Mouse (Mus musculus): ENCODE measurements around the gene Klk6. TPM values are rescaled to one million over a fixed set of nuclear protein-coding genes. Genes with fewer than 3 reads are reported as not detected.

The Klk6 gene
- polyA plus RNA-seq, 1 experiment from 2014 or later, result not detected

- WGBS, result 91% methylated on average over 6 of the region's 6 CpGs
These were observed 50.6 kb downstream of the Klk6 start for GRCm38 (mm10) chr7:43874868-43875375.

GRCm38 (mm10) chr7:43876444-43876843 is 52.1 kb downstream of the Klk6 start:
- no peaks in the 10 kb centered on the region for H3K36me3 ChIP-seq (ENCODE audit: control insufficient read depth, insufficient read depth, low read length)

More at GRCm38 (mm10) chr7:43874868-43875375, 50.6 kb downstream of the Klk6 start:
- Histone ChIP-seq H3K4me1 (replicated peaks; ENCODE audit: control insufficient read depth, insufficient read depth, low read length) (no peaks in the 10 kb centered on the region), H3K4me3 (ENCODE audit: low read depth, low read length) (no peak overlapping the region), H3K4me2 (replicated peaks; ENCODE audit: low read depth, low read length) (no peak overlapping the region), H3K9ac (ENCODE audit: low read depth, low read length) (no peak overlapping the region), H3K27me3 (ENCODE audit: control insufficient read depth, insufficient read depth, low read length) (no peaks in the 10 kb centered on the region), H3K27ac (ENCODE audit: low read depth, low read length) (no peak overlapping the region), H3K36me3 (ENCODE audit: control insufficient read depth, insufficient read depth, low read length) (no peaks in the 10 kb centered on the region), H3K9me3 (ENCODE audit: control insufficient read depth, low read length) (no peaks in the 10 kb centered on the region)
- ATAC-seq (ENCODE audit: low FRiP score) (no peak), DNase-seq (ENCODE audit: low spot score) (no peak)

GRCm38 (mm10) chr7:43878281-43878680 is 54.0 kb downstream of the Klk6 start:
- Histone ChIP-seq H3K27me3 (ENCODE audit: control insufficient read depth, insufficient read depth, low read length) (no peaks in the 10 kb centered on the region), H3K4me2 (replicated peaks; ENCODE audit: low read depth, low read length) (no peak overlapping the region), H3K4me1 (replicated peaks; ENCODE audit: control insufficient read depth, insufficient read depth, low read length) (no peaks in the 10 kb centered on the region), H3K36me3 (ENCODE audit: control insufficient read depth, insufficient read depth, low read length) (no peaks in the 10 kb centered on the region), H3K4me3 (ENCODE audit: low read depth, low read length) (no peak overlapping the region), H3K9ac (ENCODE audit: low read depth, low read length) (no peak overlapping the region), H3K9me3 (ENCODE audit: control insufficient read depth, low read length) (no peaks in the 10 kb centered on the region), H3K27ac (ENCODE audit: low read depth, low read length) (no peak overlapping the region)
- DNase-seq (ENCODE audit: low spot score) (no peak), ATAC-seq (ENCODE audit: low FRiP score) (no peak)
- WGBS, result 42% methylated on average over 1 of the region's 1 CpGs

More at GRCm38 (mm10) chr7:43876444-43876843, 52.1 kb downstream of the Klk6 start:
- Histone ChIP-seq H3K9me3 (ENCODE audit: control insufficient read depth, low read length) (no peaks in the 10 kb centered on the region), H3K27me3 (ENCODE audit: control insufficient read depth, insufficient read depth, low read length) (no peaks in the 10 kb centered on the region), H3K4me1 (replicated peaks; ENCODE audit: control insufficient read depth, insufficient read depth, low read length) (no peaks in the 10 kb centered on the region), H3K27ac (ENCODE audit: low read depth, low read length) (no peak overlapping the region), H3K9ac (ENCODE audit: low read depth, low read length) (no peak overlapping the region), H3K4me2 (replicated peaks; ENCODE audit: low read depth, low read length) (no peak overlapping the region), H3K4me3 (ENCODE audit: low read depth, low read length) (no peak overlapping the region)
- 88% methylated on average over 4 of the region's 4 CpGs for WGBS
- ATAC-seq (ENCODE audit: low FRiP score) (no peak), DNase-seq (ENCODE audit: low spot score) (no peak)

- 28% methylated on average over 3 of the region's 3 CpGs for WGBS
- no peaks in the 10 kb centered on the region for H3K27me3 ChIP-seq (ENCODE audit: control insufficient read depth, insufficient read depth, low read length)
- no peaks in the 10 kb centered on the region for H3K9me3 ChIP-seq (ENCODE audit: control insufficient read depth, low read length)
- H3K36me3 ChIP-seq (ENCODE audit: control insufficient read depth, insufficient read depth, low read length), result no peaks in the 10 kb centered on the region
- no peak within 1 kb of the TSS for H3K4me3 ChIP-seq (ENCODE audit: low read depth, low read length)
- DNase-seq (ENCODE audit: low spot score) (no peak), ATAC-seq (ENCODE audit: low FRiP score) (no peak)
- no peak within 1 kb of the TSS for H3K4me2 ChIP-seq (replicated peaks; ENCODE audit: low read depth, low read length)
- H3K4me1 ChIP-seq (replicated peaks; ENCODE audit: control insufficient read depth, insufficient read depth, low read length), result no peaks in the 10 kb centered on the region
- no peak within 1 kb of the TSS for H3K9ac ChIP-seq (ENCODE audit: low read depth, low read length)
- no peak within 1 kb of the TSS for H3K27ac ChIP-seq (ENCODE audit: low read depth, low read length)
These were observed 56.6 kb downstream of the Klk6 start, which contains the start of gene Klk4 for GRCm38 (mm10) chr7:43880912-43881311. TSS of gene Klk4 (plus strand) at chr7:43881160.

Other genes starting within 250 kb of the Klk6 start
- gene Zfp719, start 244.9 kb upstream of the Klk6 start, polyA plus RNA-seq (2014; fragmentation: Nextera tagmentation; extraction: Ambion mirVana), result 17.1 and 18.5 TPM in 2 replicates
- 0.43 and 1.3 TPM in 2 replicates for gene Zfp819, start 217.3 kb upstream of the Klk6 start, polyA plus RNA-seq (2014; fragmentation: Nextera tagmentation; extraction: Ambion mirVana)
- not detected in 2 replicates for gene Ceacam18, start 189.8 kb upstream of the Klk6 start, polyA plus RNA-seq (2014; fragmentation: Nextera tagmentation; extraction: Ambion mirVana)
- gene Siglece, start 164.3 kb upstream of the Klk6 start, polyA plus RNA-seq (2014; fragmentation: Nextera tagmentation; extraction: Ambion mirVana), result 0.42 and 0.46 TPM in 2 replicates
- gene Ctu1, start 152.5 kb upstream of the Klk6 start, polyA plus RNA-seq (2014; fragmentation: Nextera tagmentation; extraction: Ambion mirVana), result 9.0 and 9.7 TPM in 2 replicates
- gene Klk14, start 134.1 kb upstream of the Klk6 start, polyA plus RNA-seq (2014; fragmentation: Nextera tagmentation; extraction: Ambion mirVana), result not detected in 2 replicates
- gene Klk13, start 111.9 kb upstream of the Klk6 start, polyA plus RNA-seq (2014; fragmentation: Nextera tagmentation; extraction: Ambion mirVana), result 0.13 TPM in 1 of 2 replicates, not detected in the other
- not detected in 2 replicates for gene Klk12, start 55.6 kb upstream of the Klk6 start, polyA plus RNA-seq (2014; fragmentation: Nextera tagmentation; extraction: Ambion mirVana)
- 0.14 TPM in 1 of 2 replicates, not detected in the other for gene Klk11, start 49.9 kb upstream of the Klk6 start, polyA plus RNA-seq (2014; fragmentation: Nextera tagmentation; extraction: Ambion mirVana)
- 0.32 and 0.53 TPM in 2 replicates for gene Klk10, start 43.5 kb upstream of the Klk6 start, polyA plus RNA-seq (2014; fragmentation: Nextera tagmentation; extraction: Ambion mirVana)
- gene Klk9, start 32.6 kb upstream of the Klk6 start, polyA plus RNA-seq (2014; fragmentation: Nextera tagmentation; extraction: Ambion mirVana), result 0.23 TPM in 1 of 2 replicates, not detected in the other
- gene Klk8, start 26.9 kb upstream of the Klk6 start, polyA plus RNA-seq (2014; fragmentation: Nextera tagmentation; extraction: Ambion mirVana), result 10.9 and 11.0 TPM in 2 replicates
- 0.11 TPM in 1 of 2 replicates, not detected in the other for gene Klk7, start 13.2 kb upstream of the Klk6 start, polyA plus RNA-seq (2014; fragmentation: Nextera tagmentation; extraction: Ambion mirVana)
- 0.31 and 0.39 TPM in 2 replicates for gene Klk5, start 17.5 kb downstream of the Klk6 start, polyA plus RNA-seq (2014; fragmentation: Nextera tagmentation; extraction: Ambion mirVana)
- 0.20 TPM in 1 of 2 replicates, not detected in the other for gene Klk4, start 56.7 kb downstream of the Klk6 start, polyA plus RNA-seq (2014; fragmentation: Nextera tagmentation; extraction: Ambion mirVana)
- not detected in 2 replicates for gene Klk15, start 109.2 kb downstream of the Klk6 start, polyA plus RNA-seq (2014; fragmentation: Nextera tagmentation; extraction: Ambion mirVana)
- gene Klk1b8, start 126.2 kb downstream of the Klk6 start, polyA plus RNA-seq (2014; fragmentation: Nextera tagmentation; extraction: Ambion mirVana), result not detected in 2 replicates
- gene Klk1b1, start 142.3 kb downstream of the Klk6 start, polyA plus RNA-seq (2014; fragmentation: Nextera tagmentation; extraction: Ambion mirVana), result not detected in 2 replicates
- not detected in 2 replicates for gene Klk1b9, start 151.6 kb downstream of the Klk6 start, polyA plus RNA-seq (2014; fragmentation: Nextera tagmentation; extraction: Ambion mirVana)
- gene Klk1b11, start 171.4 kb downstream of the Klk6 start, polyA plus RNA-seq (2014; fragmentation: Nextera tagmentation; extraction: Ambion mirVana), result not detected in 2 replicates
- gene Klk1b26, start 187.7 kb downstream of the Klk6 start, polyA plus RNA-seq (2014; fragmentation: Nextera tagmentation; extraction: Ambion mirVana), result not detected in 2 replicates
- gene Klk1b27, start 227.8 kb downstream of the Klk6 start, polyA plus RNA-seq (2014; fragmentation: Nextera tagmentation; extraction: Ambion mirVana), result not detected in 2 replicates

Measured in hindbrain, embryonic 11.5 days (tissue).